Mouse (Mus musculus): ENCODE measurements around the gene Tmem130.

- TF ChIP-seq POLR2A (IDR thresholded peaks at IDR 0.05; ENCODE audit: borderline replicate concordance, insufficient read depth, low read length), result no peak
- TF ChIP-seq CTCF (IDR thresholded peaks at IDR 0.05; ENCODE audit: borderline replicate concordance, insufficient read depth, low read depth, low read length), result no peak
Measured at GRCm38 (mm10) chr5:144806931-144807330, 45.3 kb upstream of the Tmem130 start.
